Comparison of ENCODE assay signal across 8 mouse cellular contexts in genomic region chr16:26105115-26105974, GRCm38 (mm10). TPM values are rescaled to one million over a fixed set of nuclear protein-coding genes. Genes with fewer than 3 reads are reported as not detected.
DNase-seq lines count a peak whose midpoint lies in the region; ATAC-seq and TF ChIP-seq lines count a peak whose summit lies in the region.

P3h2 (minus strand) TSS chr16:26105784.

- peak within 1 kb of the TSS; percentile 87 for H3K27ac ChIP-seq in embryonic facial prominence, embryonic 14.5 days (replicated peaks; ENCODE audit: low read depth, low read length)
- peak within 1 kb of the TSS; percentile 96 for H3K27ac ChIP-seq in heart, embryonic 10.5 days
- peak within 1 kb of the TSS; percentile 83 for H3K27ac ChIP-seq in limb, embryonic 13.5 days
- H3K27ac ChIP-seq in midbrain, embryonic 14.5 days (replicated peaks; ENCODE audit: low read depth, low read length) = peak within 1 kb of the TSS; percentile 68
- H3K27ac ChIP-seq in stomach, postnatal 0 days (replicated peaks) = peak within 1 kb of the TSS; percentile 93

- under 1% methylated on average over 31 of the region's 101 CpGs for WGBS in embryonic facial prominence, embryonic 14.5 days
- WGBS in heart, embryonic 10.5 days = under 1% methylated on average over 101 of the region's 101 CpGs
- WGBS in limb, embryonic 13.5 days = under 1% methylated on average over 101 of the region's 101 CpGs
- under 1% methylated on average over 93 of the region's 101 CpGs for WGBS in midbrain, embryonic 14.5 days
- WGBS in stomach, postnatal 0 days = under 1% methylated on average over 95 of the region's 101 CpGs

- TF ChIP-seq EP300 in stomach, postnatal 0 days (optimal IDR thresholded peaks at IDR 0.05) = no peak

- H3K4me1 ChIP-seq in erythroblast, embryonic 14.5 days (ENCODE audit: control insufficient read depth) = no peaks in the 10 kb centered on the region
- peaks cover 13% of the 10 kb centered on the region; the same call in 1 of the 2 replicates for H3K4me1 ChIP-seq in embryonic facial prominence, embryonic 14.5 days (ENCODE audit: control insufficient read depth, insufficient read depth, low read length)
- H3K4me1 ChIP-seq in heart, embryonic 10.5 days = peaks cover 50% of the 10 kb centered on the region
- peaks cover 20% of the 10 kb centered on the region for H3K4me1 ChIP-seq in limb, embryonic 13.5 days
- H3K4me1 ChIP-seq in midbrain, embryonic 14.5 days (ENCODE audit: control insufficient read depth, insufficient read depth, low read length) = 0 out of 2 replicates have a peak, but pooled peaks cover 11% of the 10 kb centered on the region
- H3K4me1 ChIP-seq in stomach, postnatal 0 days (replicated peaks; ENCODE audit: control insufficient read depth, insufficient read depth) = no peaks in the 10 kb centered on the region

- H3K9ac ChIP-seq in embryonic facial prominence, embryonic 14.5 days (ENCODE audit: low read depth, low read length) = peak within 1 kb of the TSS; percentile 81
- H3K9ac ChIP-seq in limb, embryonic 13.5 days = peak within 1 kb of the TSS; percentile 86
- H3K9ac ChIP-seq in midbrain, embryonic 14.5 days (replicated peaks; ENCODE audit: low read length) = peak within 1 kb of the TSS; percentile 69
- H3K9ac ChIP-seq in stomach, postnatal 0 days (ENCODE audit: low read length) = peak within 1 kb of the TSS; percentile 84

- peak; percentile 87 for DNase-seq in embryonic facial prominence, embryonic 14.5 days (ENCODE audit: low spot score)
- DNase-seq in heart, embryonic 10.5 days (ENCODE audit: low spot score) = peak; percentile 85
- DNase-seq in kidney, adult 9 months = peak; percentile 75
- peak; percentile 85 for DNase-seq in midbrain, embryonic 14.5 days
- peak; percentile 81 for DNase-seq in stomach, postnatal 0 days (ENCODE audit: low spot score)

- H3K9me3 ChIP-seq in erythroblast, embryonic 14.5 days (ENCODE audit: control insufficient read depth, low read length) = no peaks in the 10 kb centered on the region
- no peaks in the 10 kb centered on the region for H3K9me3 ChIP-seq in embryonic facial prominence, embryonic 14.5 days (ENCODE audit: control insufficient read depth, low read length)
- peaks cover 4% of the 10 kb centered on the region; the same call in 1 of the 2 replicates for H3K9me3 ChIP-seq in heart, embryonic 10.5 days
- H3K9me3 ChIP-seq in limb, embryonic 13.5 days = no peaks in the 10 kb centered on the region
- H3K9me3 ChIP-seq in midbrain, embryonic 14.5 days (ENCODE audit: control insufficient read depth, low read length) = no peaks in the 10 kb centered on the region
- no peaks in the 10 kb centered on the region for H3K9me3 ChIP-seq in stomach, postnatal 0 days (ENCODE audit: control insufficient read depth, low read length)

- peaks cover 38% of the 10 kb centered on the region for H3K27me3 ChIP-seq in erythroblast, embryonic 14.5 days (ENCODE audit: control insufficient read depth)
- H3K27me3 ChIP-seq in embryonic facial prominence, embryonic 14.5 days (replicated peaks; ENCODE audit: control insufficient read depth, insufficient read depth, low read length) = no peaks in the 10 kb centered on the region
- H3K27me3 ChIP-seq in heart, embryonic 10.5 days (ENCODE audit: insufficient read depth, poor library complexity, severe bottlenecking) = no peaks in the 10 kb centered on the region
- no peaks in the 10 kb centered on the region for H3K27me3 ChIP-seq in limb, embryonic 13.5 days
- peaks cover 25% of the 10 kb centered on the region for H3K27me3 ChIP-seq in midbrain, embryonic 14.5 days (ENCODE audit: control insufficient read depth, insufficient read depth, low read length)
- H3K27me3 ChIP-seq in stomach, postnatal 0 days (ENCODE audit: control insufficient read depth, insufficient read depth, low read length) = no peaks in the 10 kb centered on the region

- no peaks in the 10 kb centered on the region for H3K36me3 ChIP-seq in erythroblast, embryonic 14.5 days (ENCODE audit: control insufficient read depth)
- no peaks in the 10 kb centered on the region for H3K36me3 ChIP-seq in embryonic facial prominence, embryonic 14.5 days (ENCODE audit: control insufficient read depth, insufficient read depth, low read length)
- H3K36me3 ChIP-seq in heart, embryonic 10.5 days = 0 out of 2 replicates have a peak, but pooled peaks cover 9% of the 10 kb centered on the region
- no peaks in the 10 kb centered on the region for H3K36me3 ChIP-seq in limb, embryonic 13.5 days
- no peaks in the 10 kb centered on the region for H3K36me3 ChIP-seq in midbrain, embryonic 14.5 days (ENCODE audit: control insufficient read depth, insufficient read depth, low read length)
- no peaks in the 10 kb centered on the region for H3K36me3 ChIP-seq in stomach, postnatal 0 days (ENCODE audit: control insufficient read depth, insufficient read depth, low read length)

- TF ChIP-seq CTCF in stomach, postnatal 0 days (IDR thresholded peaks at IDR 0.05; ENCODE audit: low read depth) = peak; percentile 61

- ATAC-seq in erythroblast, adult 5-6 weeks (replicated peaks; ENCODE audit: low FRiP score, poor library complexity, severe bottlenecking) = no peak
- ATAC-seq in embryonic facial prominence, embryonic 14.5 days (ENCODE audit: low read depth) = peak; percentile 95
- ATAC-seq in limb, embryonic 13.5 days (ENCODE audit: low FRiP score, low read depth) = peak; percentile 90
- ATAC-seq in midbrain, embryonic 14.5 days (ENCODE audit: low FRiP score, low TSS enrichment) = peak; percentile 89
- ATAC-seq in stomach, postnatal 0 days (ENCODE audit: low FRiP score, low TSS enrichment) = peak; percentile 94

- peak within 1 kb of the TSS; percentile 90 for H3K4me2 ChIP-seq in embryonic facial prominence, embryonic 14.5 days (ENCODE audit: low read depth, low read length)
- peak within 1 kb of the TSS; percentile 82 for H3K4me2 ChIP-seq in limb, embryonic 13.5 days (replicated peaks)
- H3K4me2 ChIP-seq in midbrain, embryonic 14.5 days (ENCODE audit: low read length) = peak within 1 kb of the TSS; percentile 85
- peak within 1 kb of the TSS; percentile 91 for H3K4me2 ChIP-seq in stomach, postnatal 0 days (replicated peaks; ENCODE audit: low read depth)

- peak within 1 kb of the TSS; percentile 46 for H3K4me3 ChIP-seq in erythroblast, embryonic 14.5 days (replicated peaks)
- peak within 1 kb of the TSS; percentile 77 for H3K4me3 ChIP-seq in embryonic facial prominence, embryonic 14.5 days (ENCODE audit: low read depth, low read length)
- peak within 1 kb of the TSS; percentile 87 for H3K4me3 ChIP-seq in heart, embryonic 10.5 days
- peak within 1 kb of the TSS; percentile 73 for H3K4me3 ChIP-seq in limb, embryonic 13.5 days
- peak within 1 kb of the TSS; percentile 66 for H3K4me3 ChIP-seq in midbrain, embryonic 14.5 days (replicated peaks; ENCODE audit: low read depth, low read length)
- peak within 1 kb of the TSS; percentile 77 for H3K4me3 ChIP-seq in stomach, postnatal 0 days (ENCODE audit: low read depth, low read length)

RNA-seq across cellular contexts. Expression of gene P3h2, which starts in this region (rescaled TPM):
- not detected in 2 replicates for polyA plus RNA-seq in erythroblast, embryonic 14.5 days (2012)
- 0.42 TPM in 1 of 2 replicates, not detected in the other for total RNA-seq in erythroblast, adult 5-6 weeks (2015; ENCODE audit: low replicate concordance)
- total RNA-seq in erythroblast, adult 5-6 weeks (2017; ENCODE audit: low replicate concordance) = not detected in 2 replicates
- polyA plus RNA-seq in embryonic facial prominence, embryonic 14.5 days (2014; fragmentation: Nextera tagmentation; extraction: Ambion mirVana) = 9.8 and 10.3 TPM in 2 replicates
- 12.8 and 15.2 TPM in 2 replicates for polyA plus RNA-seq in heart, embryonic 10.5 days (2016; fragmentation: Nextera tagmentation; extraction: Ambion mirVana)
- 3.0 and 3.8 TPM in 2 replicates for polyA plus RNA-seq in limb, embryonic 13.5 days (2015; fragmentation: Nextera tagmentation; extraction: Ambion mirVana)
- 0.35 and 0.38 TPM in 2 replicates for polyA plus RNA-seq in midbrain, embryonic 14.5 days (2014; fragmentation: Nextera tagmentation; extraction: Ambion mirVana)
- 2.3 and 3.8 TPM in 2 replicates for polyA plus RNA-seq in stomach, postnatal 0 days (2015; fragmentation: Nextera tagmentation; extraction: Ambion mirVana)

Comparison
In these comparisons a context has a peak if more than half of its experiments do, and no peak if none do; other contexts are left out.
1. Peak in DNase-seq, ATAC-seq, H3K4me3 ChIP-seq, H3K27ac ChIP-seq, H3K9ac ChIP-seq and H3K4me2 ChIP-seq in midbrain, embryonic 14.5 days; RNA of the gene not detected or under 1 TPM.